Mouse (Mus musculus): ENCODE data around the gene Prkab1.

GRCm38 (mm10) chr5:116023821-116024284, 455 bp downstream of the Prkab1 start:
- TF ChIP-seq CTCF (conservative IDR thresholded peaks at IDR 0.05; ENCODE audit: insufficient read depth, insufficient read length, low read depth, low read length) (no peak), POLR2A (IDR thresholded peaks at IDR 0.05; ENCODE audit: low read depth, low read length) (no peak)

All from kidney, adult 2 months (tissue).